ENCODE assay signal across 9 mouse cellular contexts in the genomic region with DNA sequence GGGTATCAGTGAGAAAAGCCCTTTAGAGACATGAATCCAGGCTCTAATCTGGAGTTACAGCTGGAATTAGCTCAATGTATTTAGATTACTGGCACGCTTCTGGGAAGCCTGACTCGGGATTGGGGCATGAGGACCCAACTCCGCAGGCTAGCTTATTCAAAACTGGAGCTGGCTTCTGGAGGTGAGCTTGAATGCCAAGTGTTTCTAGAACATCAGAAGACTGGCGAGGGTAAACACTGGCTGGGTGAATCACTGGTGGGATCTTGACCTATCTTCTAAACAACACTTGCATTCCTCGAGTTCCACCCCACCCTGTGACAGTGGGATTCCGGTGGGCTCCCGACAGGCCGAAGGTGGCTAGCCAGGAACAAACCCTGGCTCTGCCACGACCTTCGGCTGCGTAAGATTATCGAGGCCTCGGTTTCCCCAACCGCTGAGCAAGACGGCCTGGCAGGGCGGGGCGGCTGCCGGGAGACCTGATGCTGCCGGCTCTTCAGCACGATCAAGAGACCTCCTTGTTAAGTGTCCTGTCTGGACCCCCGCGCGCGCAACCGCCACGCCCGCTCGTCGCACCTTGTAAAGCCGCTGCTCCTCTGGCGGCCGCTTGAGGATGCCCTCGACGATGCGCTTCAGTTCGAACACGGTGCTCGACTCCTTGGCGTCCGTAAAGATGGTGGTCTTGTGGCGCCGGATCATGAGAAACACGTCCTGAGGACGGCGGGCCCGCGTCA. TPM values are rescaled to one million over a fixed set of nuclear protein-coding genes. Genes with fewer than 3 reads are reported as not detected.
A peak's percentile ranks its signal among the peaks of the same experiment; 100 is the strongest.
DNase-seq lines count a peak whose midpoint lies in the region; ATAC-seq and TF ChIP-seq lines count a peak whose summit lies in the region.
"Had no signal": no experiment of that assay in that cellular context is flagged by ENCODE, and none has a peak within 500 bp of the region (broad histone marks: within the 10 kb centered on the region; RNA-seq: fewer than 3 reads in every experiment).

No protein-coding gene starts in this region.

- TF ChIP-seq POLR2A in CH12.LX (IDR thresholded peaks at IDR 0.05; ENCODE audit: low read depth, low read length): no peak

- peak; percentile 64 for ATAC-seq in heart, postnatal 0 days (ENCODE audit: insufficient read depth, low read depth)

- peaks cover 26 to 39% of the 10 kb centered on the region in 2 experiments for H3K36me3 ChIP-seq in CH12.LX (replicated peaks in 1 of 2; ENCODE audit: control insufficient read depth in 1 of 2, insufficient read depth in 1 of 2, low read length in 1 of 2)
- H3K36me3 ChIP-seq in erythroblast, embryonic 14.5 days (ENCODE audit: control insufficient read depth): peaks cover 42% of the 10 kb centered on the region
- peaks cover 33% of the 10 kb centered on the region for H3K36me3 ChIP-seq in heart, postnatal 0 days (replicated peaks; ENCODE audit: control insufficient read depth, insufficient read depth, low read length)

- H3K4me2 ChIP-seq in CH12.LX (ENCODE audit: insufficient read depth, low read depth, poor library complexity, severe bottlenecking): peak overlapping the region; percentile 84
- peak overlapping the region; percentile 94 for H3K4me2 ChIP-seq in heart, postnatal 0 days (ENCODE audit: low read depth, low read length)

- peak overlapping the region; percentile 41 for H3K27ac ChIP-seq in CH12.LX (ENCODE audit: insufficient read depth, low read depth)
- peak overlapping the region; percentile 88 for H3K27ac ChIP-seq in heart, postnatal 0 days (ENCODE audit: low read depth)

- H3K9me3 ChIP-seq in CH12.LX (replicated peaks; ENCODE audit: low read length): no peaks in the 10 kb centered on the region
- peaks cover 10% of the 10 kb centered on the region for H3K9me3 ChIP-seq in erythroblast, embryonic 14.5 days (ENCODE audit: control insufficient read depth, low read length)
- H3K9me3 ChIP-seq in heart, postnatal 0 days (replicated peaks; ENCODE audit: control insufficient read depth, low read length): no peaks in the 10 kb centered on the region

- peak; percentile 48 for DNase-seq in CH12.LX (ENCODE audit: extremely low read depth)
- DNase-seq in adrenal gland, postnatal 14 days: peak; percentile 73
- DNase-seq in heart, postnatal 0 days (ENCODE audit: low spot score): peak; percentile 26
- DNase-seq in layer of hippocampus, postnatal 14 days (ENCODE audit: low spot score in 2 of 2): peak; percentile 50 to 73
- DNase-seq in lung, postnatal 25 days (ENCODE audit: low spot score): peak; percentile 34
- DNase-seq in right cerebral cortex, adult 2 months (ENCODE audit: low spot score in 2 of 2): peak; percentile 44 to 67
- no peak for DNase-seq in yolk sac, embryonic 10.5 days (ENCODE audit: low spot score)

- H3K79me2 ChIP-seq in CH12.LX (replicated peaks; ENCODE audit: control insufficient read depth, extremely low read depth, insufficient read depth, poor library complexity, severe bottlenecking): peaks cover 20% of the 10 kb centered on the region

- under 1% methylated on average over 43 of the region's 47 CpGs for WGBS in heart, postnatal 0 days

- TF ChIP-seq RAD21 in CH12.LX (IDR thresholded peaks at IDR 0.05; ENCODE audit: low read depth, low read length): no peak

- in situ Hi-C loops in CH12.LX (cut with MboI; ENCODE audit: low pct_ligation_motif_present, low pct_unique_long_range_greater_than_20kb, low sequenced_read_pairs): no loop called here

- no peak for TF ChIP-seq CTCF in CH12.LX (conservative IDR thresholded peaks at IDR 0.05 in 1 of 2, IDR thresholded peaks at IDR 0.05 in 1 of 2; ENCODE audit: low read depth in 2 of 2, low read length in 2 of 2)
- no peak for TF ChIP-seq CTCF in heart, postnatal 0 days (IDR thresholded peaks at IDR 0.05; ENCODE audit: low read depth)

- TF ChIP-seq EP300 in CH12.LX (IDR thresholded peaks at IDR 0.05; ENCODE audit: low read length): no peak
- peak; percentile 44; the same call in 1 of the 2 replicates for TF ChIP-seq EP300 in heart, postnatal 0 days (IDR thresholded peaks at IDR 0.05; ENCODE audit: low read depth)

- peak overlapping the region; percentile 98 for H3K9ac ChIP-seq in CH12.LX (ENCODE audit: insufficient read depth, low read depth)
- peak overlapping the region; percentile 83 for H3K9ac ChIP-seq in heart, postnatal 0 days (replicated peaks; ENCODE audit: low read depth, low read length)

- dilution Hi-C loops in CH12.LX (cut with MboI; ENCODE audit: extremely low pct_ligation_motif_present, extremely low pct_unique_long_range_greater_than_20kb, low sequenced_read_pairs): no loop called here

- no peaks in the 10 kb centered on the region for H3K27me3 ChIP-seq in CH12.LX (replicated peaks)
- peaks cover 28% of the 10 kb centered on the region for H3K27me3 ChIP-seq in erythroblast, embryonic 14.5 days (ENCODE audit: control insufficient read depth)
- peaks cover 21% of the 10 kb centered on the region; the same call in 1 of the 2 replicates for H3K27me3 ChIP-seq in heart, postnatal 0 days (ENCODE audit: control insufficient read depth, insufficient read depth, low read length)

- peak overlapping the region; percentile 81 to 87 (median 82) for H3K4me3 ChIP-seq in CH12.LX (replicated peaks in 1 of 3; ENCODE audit: low read depth in 2 of 3, low read length in 2 of 3, poor library complexity in 1 of 3)
- H3K4me3 ChIP-seq in erythroblast, embryonic 14.5 days (replicated peaks): peak overlapping the region; percentile 86
- peak overlapping the region; percentile 85 for H3K4me3 ChIP-seq in heart, postnatal 0 days (ENCODE audit: low read depth, low read length)

- peaks cover 2 to 32% of the 10 kb centered on the region in 2 experiments; a peak in 3 of 4 replicates for H3K4me1 ChIP-seq in CH12.LX (ENCODE audit: control insufficient read depth in 1 of 2, insufficient read depth in 2 of 2)
- H3K4me1 ChIP-seq in erythroblast, embryonic 14.5 days (ENCODE audit: control insufficient read depth): peaks cover 23% of the 10 kb centered on the region
- 0 out of 2 replicates have a peak, but pooled peaks cover 11% of the 10 kb centered on the region for H3K4me1 ChIP-seq in heart, postnatal 0 days (ENCODE audit: control insufficient read depth, insufficient read depth)

TF ChIP-seq in CH12.LX, 34 proteins besides CTCF, POLR2A, EP300 and RAD21:
- TF ChIP-seq MAZ (IDR thresholded peaks at IDR 0.05; ENCODE audit: low read depth, low read length): 0 out of 2 replicates have a peak, but pooled peaks have one; percentile 39
- no peak for TF ChIP-seq HCFC1 (IDR thresholded peaks at IDR 0.05; ENCODE audit: low read depth, low read length)

RNA-seq across cellular contexts. Expression of gene Elob, which starts 0.5 kb away (rescaled TPM):
- 381 and 386 TPM in 2 replicates for total RNA-seq in CH12.LX (2012; rRNA removed)
- 371 and 534 TPM in 2 replicates for total RNA-seq in CH12.LX (2014; rRNA removed)
- polyA plus RNA-seq in CH12.LX (2012; ENCODE audit: insufficient read length, low read depth): 250 and 306 TPM in 2 replicates
- total RNA-seq in adrenal gland, postnatal 14 days (2021): 376 and 380 TPM in 2 replicates
- 109 and 150 TPM in 2 replicates for polyA plus RNA-seq in erythroblast, embryonic 14.5 days (2012)
- 767 and 972 TPM in 2 replicates for total RNA-seq in heart, postnatal 0 days (2014; rRNA removed; ENCODE audit: low replicate concordance)
- polyA plus RNA-seq in heart, postnatal 0 days (2015; fragmentation: Nextera tagmentation; extraction: Ambion mirVana): 1,036 and 1,119 TPM in 2 replicates
- total RNA-seq in layer of hippocampus, postnatal 14 days (2021): 100 to 1,000 TPM; 363 to 365 TPM

RNA-seq across cellular contexts. Expression of gene Prss33, which starts 7.4 kb away (rescaled TPM):
- total RNA-seq in CH12.LX (2012; rRNA removed) (not detected in 2 replicates), CH12.LX (2014; rRNA removed) (not detected in 2 replicates)
- polyA plus RNA-seq in CH12.LX (2012; ENCODE audit: insufficient read length, low read depth): not detected in 2 replicates
- not detected in 2 replicates for total RNA-seq in adrenal gland, postnatal 14 days (2021)
- not detected in 2 replicates for polyA plus RNA-seq in erythroblast, embryonic 14.5 days (2012)
- not detected in 2 replicates for total RNA-seq in heart, postnatal 0 days (2014; rRNA removed; ENCODE audit: low replicate concordance)
- not detected in 2 replicates for polyA plus RNA-seq in heart, postnatal 0 days (2015; fragmentation: Nextera tagmentation; extraction: Ambion mirVana)
- total RNA-seq in layer of hippocampus, postnatal 14 days (2021): not detected
- total RNA-seq: heart, postnatal 10 days had no signal

RNA-seq across cellular contexts. Expression of gene Prss32, which starts 15.2 kb away (rescaled TPM):
- not detected in 2 replicates for total RNA-seq in CH12.LX (2012; rRNA removed)
- total RNA-seq in CH12.LX (2014; rRNA removed): not detected in 2 replicates
- polyA plus RNA-seq in CH12.LX (2012; ENCODE audit: insufficient read length, low read depth): not detected in 2 replicates
- not detected in 2 replicates for total RNA-seq in adrenal gland, postnatal 14 days (2021)
- 0.03 TPM in 1 of 2 replicates, not detected in the other for polyA plus RNA-seq in erythroblast, embryonic 14.5 days (2012)
- total RNA-seq in heart, postnatal 0 days (2014; rRNA removed; ENCODE audit: low replicate concordance): not detected in 2 replicates
- not detected in 2 replicates for polyA plus RNA-seq in heart, postnatal 0 days (2015; fragmentation: Nextera tagmentation; extraction: Ambion mirVana)
- under 1 TPM in 1 of 2 experiments, not detected in 1; 0.29 TPM for total RNA-seq in layer of hippocampus, postnatal 14 days (2021)
- total RNA-seq: heart, postnatal 10 days had no signal

RNA-seq across cellular contexts. Expression of gene Prss41, which starts 15.5 kb away (rescaled TPM):
- 0.46 and 1.0 TPM in 2 replicates for total RNA-seq in CH12.LX (2012; rRNA removed)
- 0.16 TPM in 2 replicates for total RNA-seq in CH12.LX (2014; rRNA removed)
- 0.22 and 0.24 TPM in 2 replicates for polyA plus RNA-seq in CH12.LX (2012; ENCODE audit: insufficient read length, low read depth)
- 0.56 TPM in 1 of 2 replicates, not detected in the other for total RNA-seq in adrenal gland, postnatal 14 days (2021)
- 0.05 and 0.09 TPM in 2 replicates for polyA plus RNA-seq in erythroblast, embryonic 14.5 days (2012)
- not detected in 2 replicates for total RNA-seq in heart, postnatal 0 days (2014; rRNA removed; ENCODE audit: low replicate concordance)
- not detected in 2 replicates for polyA plus RNA-seq in heart, postnatal 0 days (2015; fragmentation: Nextera tagmentation; extraction: Ambion mirVana)
- 1 to 10 TPM; 1.8 to 2.0 TPM for total RNA-seq in layer of hippocampus, postnatal 14 days (2021)
- total RNA-seq: heart, postnatal 10 days had no signal

RNA-seq across cellular contexts. Expression of gene Srrm2, which starts 38.1 kb away (rescaled TPM):
- total RNA-seq in CH12.LX (2012; rRNA removed) (83.6 and 90.4 TPM in 2 replicates), CH12.LX (2014; rRNA removed) (18.3 and 26.7 TPM in 2 replicates)
- polyA plus RNA-seq in CH12.LX (2012; ENCODE audit: insufficient read length, low read depth): 339 and 383 TPM in 2 replicates
- 515 and 599 TPM in 2 replicates for total RNA-seq in adrenal gland, postnatal 14 days (2021)
- 21.7 and 36.5 TPM in 2 replicates for polyA plus RNA-seq in erythroblast, embryonic 14.5 days (2012)
- 72.8 and 85.9 TPM in 2 replicates for total RNA-seq in heart, postnatal 0 days (2014; rRNA removed; ENCODE audit: low replicate concordance)
- 184 and 196 TPM in 2 replicates for polyA plus RNA-seq in heart, postnatal 0 days (2015; fragmentation: Nextera tagmentation; extraction: Ambion mirVana)
- 100 to 1,000 TPM; 502 to 591 TPM for total RNA-seq in layer of hippocampus, postnatal 14 days (2021)
